Comparison of ENCODE assay signal across 8 mouse cellular contexts in genomic region chr10:4620596-4621504, GRCm38 (mm10). TPM values are rescaled to one million over a fixed set of nuclear protein-coding genes. Genes with fewer than 3 reads are reported as not detected.
A peak's percentile ranks its signal among the peaks of the same experiment; 100 is the strongest.
DNase-seq lines count a peak whose midpoint lies in the region; ATAC-seq and TF ChIP-seq lines count a peak whose summit lies in the region.

No protein-coding gene starts in this region.

- H3K27ac ChIP-seq in thymus, adult 2 months (ENCODE audit: control insufficient read depth, insufficient read depth, low read length), result peak overlapping the region; percentile 53; the same call in 1 of the 2 replicates
- no peak overlapping the region for H3K27ac ChIP-seq in lung, embryonic 14.5 days (ENCODE audit: low read depth)
- H3K27ac ChIP-seq in forebrain, embryonic 11.5 days (ENCODE audit: low read depth, low read length), result no peak overlapping the region
- no peak overlapping the region for H3K27ac ChIP-seq in forebrain, embryonic 10.5 days

- H3K4me2 ChIP-seq in lung, embryonic 14.5 days, result no peak overlapping the region
- H3K4me2 ChIP-seq in forebrain, embryonic 11.5 days (ENCODE audit: low read depth, low read length, severe bottlenecking), result no peak overlapping the region

- H3K36me3 ChIP-seq in thymus, adult 2 months (ENCODE audit: control insufficient read depth, insufficient read depth, low read length), result no peaks in the 10 kb centered on the region
- no peaks in the 10 kb centered on the region for H3K36me3 ChIP-seq in lung, embryonic 14.5 days (ENCODE audit: insufficient read depth)
- no peaks in the 10 kb centered on the region for H3K36me3 ChIP-seq in forebrain, embryonic 11.5 days (ENCODE audit: control insufficient read depth, insufficient read depth, low read length)
- H3K36me3 ChIP-seq in forebrain, embryonic 10.5 days (replicated peaks), result no peaks in the 10 kb centered on the region

- no peak for TF ChIP-seq POLR2A in thymus, adult 2 months (IDR thresholded peaks at IDR 0.05; ENCODE audit: control insufficient read depth, extremely low read depth, insufficient read depth, low read length, poor library complexity)

- no peak for TF ChIP-seq CTCF in thymus, adult 2 months (IDR thresholded peaks at IDR 0.05; ENCODE audit: borderline replicate concordance, control insufficient read depth, extremely low read depth, insufficient read depth, low read length, poor library complexity)
- TF ChIP-seq CTCF in lung, embryonic 14.5 days (IDR thresholded peaks at IDR 0.05; ENCODE audit: low read depth), result no peak

- DNase-seq in thymus, adult 2 months, result peak; percentile 48
- no peak for DNase-seq in thymus, postnatal 0 days (ENCODE audit: low spot score)
- peak; percentile 59 to 63 for DNase-seq in heart, postnatal 10 days
- DNase-seq in lung, embryonic 14.5 days, result peak; percentile 23
- peak; percentile 84 for DNase-seq in urinary bladder, postnatal 14 days (ENCODE audit: low spot score)
- DNase-seq in forebrain, embryonic 11.5 days (ENCODE audit: low spot score), result no peak
- no peak for DNase-seq in forebrain, embryonic 10.5 days (ENCODE audit: extremely low spot score, low spot score)
- DNase-seq in embryo, embryonic 11 days, result no peak

- no peak overlapping the region for H3K4me3 ChIP-seq in thymus, adult 2 months (ENCODE audit: control insufficient read depth, insufficient read depth, low read length)
- H3K4me3 ChIP-seq in lung, embryonic 14.5 days (ENCODE audit: low read depth, low read length), result no peak overlapping the region
- no peak overlapping the region for H3K4me3 ChIP-seq in forebrain, embryonic 11.5 days (ENCODE audit: low read depth, low read length)
- no peak overlapping the region for H3K4me3 ChIP-seq in forebrain, embryonic 10.5 days

- no peak for ATAC-seq in lung, embryonic 14.5 days (ENCODE audit: insufficient read depth)
- no peak for ATAC-seq in forebrain, embryonic 11.5 days (replicated peaks; ENCODE audit: low FRiP score)

- H3K9ac ChIP-seq in lung, embryonic 14.5 days, result no peak overlapping the region
- H3K9ac ChIP-seq in forebrain, embryonic 11.5 days (ENCODE audit: low read length), result no peak overlapping the region

- intact Hi-C loops in heart, postnatal 10 days (cut with DNase I), result no loop called here

- WGBS in thymus, adult 2 months, result 29% methylated on average over 24 of the region's 24 CpGs
- WGBS in lung, embryonic 14.5 days, result 65% methylated on average over 24 of the region's 24 CpGs
- 83% methylated on average over 24 of the region's 24 CpGs for WGBS in forebrain, embryonic 11.5 days
- 88% methylated on average over 24 of the region's 24 CpGs for WGBS in forebrain, embryonic 10.5 days

- no peaks in the 10 kb centered on the region for H3K9me3 ChIP-seq in lung, embryonic 14.5 days (ENCODE audit: low read depth, low read length)
- H3K9me3 ChIP-seq in forebrain, embryonic 11.5 days (ENCODE audit: control insufficient read depth, low read length), result no peaks in the 10 kb centered on the region
- H3K9me3 ChIP-seq in forebrain, embryonic 10.5 days, result no peaks in the 10 kb centered on the region

- peaks cover 31% of the 10 kb centered on the region for H3K4me1 ChIP-seq in thymus, adult 2 months (replicated peaks; ENCODE audit: control insufficient read depth, insufficient read depth, low read length)
- no peaks in the 10 kb centered on the region for H3K4me1 ChIP-seq in lung, embryonic 14.5 days (ENCODE audit: insufficient read depth)
- H3K4me1 ChIP-seq in forebrain, embryonic 11.5 days (replicated peaks; ENCODE audit: control insufficient read depth, insufficient read depth, low read length), result no peaks in the 10 kb centered on the region
- H3K4me1 ChIP-seq in forebrain, embryonic 10.5 days, result no peaks in the 10 kb centered on the region

- no peaks in the 10 kb centered on the region for H3K27me3 ChIP-seq in thymus, adult 2 months (ENCODE audit: control insufficient read depth, insufficient read depth, low read length)
- H3K27me3 ChIP-seq in lung, embryonic 14.5 days (ENCODE audit: insufficient read depth, low read length), result no peaks in the 10 kb centered on the region
- H3K27me3 ChIP-seq in forebrain, embryonic 11.5 days (ENCODE audit: control insufficient read depth, insufficient read depth, low read length), result no peaks in the 10 kb centered on the region
- no peaks in the 10 kb centered on the region for H3K27me3 ChIP-seq in forebrain, embryonic 10.5 days (ENCODE audit: poor library complexity, severe bottlenecking)

RNA-seq across cellular contexts. Expression of gene Esr1, which starts 9.5 kb away (rescaled TPM):
- 3.4 and 5.2 TPM in 2 replicates for polyA plus RNA-seq in thymus, adult 2 months (2012; rRNA removed)
- polyA plus RNA-seq in thymus, postnatal 0 days (2015; fragmentation: Nextera tagmentation; extraction: Ambion mirVana), result 0.28 and 0.47 TPM in 2 replicates
- total RNA-seq in heart, postnatal 10 days (2021), result 1 to 10 TPM in 1 of 2 experiments, under 1 TPM in 1; 0.97 to 1.3 TPM
- 0.05 and 0.16 TPM in 2 replicates for polyA plus RNA-seq in lung, embryonic 14.5 days (2014; fragmentation: Nextera tagmentation; extraction: Ambion mirVana)
- 0.13 TPM in 1 of 2 replicates, not detected in the other for polyA plus RNA-seq in forebrain, embryonic 11.5 days (2014; fragmentation: Nextera tagmentation; extraction: Ambion mirVana)
- not detected in 2 replicates for polyA plus RNA-seq in forebrain, embryonic 10.5 days (2016; fragmentation: Nextera tagmentation; extraction: Ambion mirVana)

Comparison
In these comparisons a context has a peak if more than half of its experiments do, and no peak if none do; other contexts are left out.
1. DNase-seq: peak in thymus, adult 2 months (single experiment), heart, postnatal 10 days (2 of 2), lung, embryonic 14.5 days (single experiment) and urinary bladder, postnatal 14 days (single experiment); none in thymus, postnatal 0 days (single experiment), forebrain, embryonic 11.5 days (single experiment), forebrain, embryonic 10.5 days (single experiment) and embryo, embryonic 11 days (single experiment).